In the genomic region with DNA sequence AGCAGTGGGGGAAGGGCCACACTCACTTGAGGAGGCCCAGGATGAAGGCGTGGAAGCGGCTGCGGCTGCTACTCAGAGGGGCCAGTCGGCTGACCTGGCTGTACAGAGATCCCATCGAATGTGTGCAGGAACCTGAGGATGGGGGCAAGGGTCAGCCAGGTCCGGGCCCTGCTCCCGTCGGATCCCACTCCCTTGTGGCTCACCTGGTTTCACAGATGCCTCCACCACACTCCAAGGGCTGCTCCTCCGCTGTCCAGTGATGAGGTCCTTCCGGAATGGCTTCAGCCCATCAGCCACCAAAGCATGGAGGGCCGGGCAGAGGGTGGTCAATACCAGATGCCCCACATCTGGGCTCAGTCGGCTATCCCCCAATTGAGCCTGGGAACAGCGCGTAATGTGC, we compare ENCODE assay signal across 7 mouse cellular contexts. TPM values are rescaled to one million over a fixed set of nuclear protein-coding genes. Genes with fewer than 3 reads are reported as not detected.
A peak's percentile ranks its signal among the peaks of the same experiment; 100 is the strongest.
DNase-seq lines count a peak whose midpoint lies in the region; ATAC-seq and TF ChIP-seq lines count a peak whose summit lies in the region.

No protein-coding gene starts in this region.

- H3K4me1 ChIP-seq in embryonic facial prominence, embryonic 14.5 days (ENCODE audit: control insufficient read depth, insufficient read depth, low read length): peaks cover 16% of the 10 kb centered on the region
- H3K4me1 ChIP-seq in intestine, embryonic 14.5 days (replicated peaks; ENCODE audit: control insufficient read depth, insufficient read depth, low read length): peaks cover 13% of the 10 kb centered on the region; the same call in 1 of the 2 replicates
- H3K4me1 ChIP-seq in midbrain, postnatal 0 days (ENCODE audit: insufficient read depth, low read length): peaks cover 9% of the 10 kb centered on the region; the same call in 1 of the 2 replicates

- TF ChIP-seq CTCF in layer of hippocampus, adult 2 months (conservative IDR thresholded peaks at IDR 0.05): no peak
- no peak for TF ChIP-seq CTCF in midbrain, postnatal 0 days (IDR thresholded peaks at IDR 0.05)

- peaks cover 4% of the 10 kb centered on the region; the same call in 1 of the 2 replicates for H3K27me3 ChIP-seq in embryonic facial prominence, embryonic 14.5 days (replicated peaks; ENCODE audit: control insufficient read depth, insufficient read depth, low read length)
- peaks cover 20% of the 10 kb centered on the region for H3K27me3 ChIP-seq in intestine, embryonic 14.5 days (replicated peaks; ENCODE audit: control insufficient read depth, insufficient read depth, low read length)
- H3K27me3 ChIP-seq in midbrain, postnatal 0 days (ENCODE audit: insufficient read depth, low read length): no peaks in the 10 kb centered on the region

- peaks cover 13% of the 10 kb centered on the region; the same call in 1 of the 2 replicates for H3K36me3 ChIP-seq in embryonic facial prominence, embryonic 14.5 days (ENCODE audit: control insufficient read depth, insufficient read depth, low read length)
- 0 out of 2 replicates have a peak, but pooled peaks cover 10% of the 10 kb centered on the region for H3K36me3 ChIP-seq in intestine, embryonic 14.5 days (ENCODE audit: control insufficient read depth, insufficient read depth, low read length)
- H3K36me3 ChIP-seq in midbrain, postnatal 0 days (ENCODE audit: insufficient read depth, low read length): peaks cover 34% of the 10 kb centered on the region

- H3K4me2 ChIP-seq in embryonic facial prominence, embryonic 14.5 days (ENCODE audit: low read depth, low read length): peak overlapping the region; percentile 100
- peak overlapping the region; percentile 99 for H3K4me2 ChIP-seq in intestine, embryonic 14.5 days (ENCODE audit: low read length)
- peak overlapping the region; percentile 98; the same call in 1 of the 2 replicates for H3K4me2 ChIP-seq in midbrain, postnatal 0 days (ENCODE audit: low read depth, low read length, poor library complexity, severe bottlenecking)

- H3K9ac ChIP-seq in embryonic facial prominence, embryonic 14.5 days (ENCODE audit: low read depth, low read length): peak overlapping the region; percentile 76; the same call in 1 of the 2 replicates
- no peak overlapping the region for H3K9ac ChIP-seq in intestine, embryonic 14.5 days (ENCODE audit: low read length)
- no peak overlapping the region for H3K9ac ChIP-seq in midbrain, postnatal 0 days (replicated peaks; ENCODE audit: low read length, poor library complexity, severe bottlenecking)

- no peak for DNase-seq in layer of hippocampus, adult 2 months (ENCODE audit: low spot score in 2 of 2)
- no peak for DNase-seq in layer of hippocampus, postnatal 25 days (ENCODE audit: extremely low spot score in 1 of 2, low spot score in 1 of 2)
- no peak for DNase-seq in embryonic facial prominence, embryonic 14.5 days (ENCODE audit: low spot score)
- DNase-seq in intestine, embryonic 14.5 days (ENCODE audit: low spot score): no peak
- DNase-seq in midbrain, postnatal 0 days (ENCODE audit: low spot score): no peak
- no peak for DNase-seq in gastrocnemius, postnatal 4 days (ENCODE audit: low spot score in 2 of 2)

- H3K9me3 ChIP-seq in embryonic facial prominence, embryonic 14.5 days (ENCODE audit: control insufficient read depth, low read length): no peaks in the 10 kb centered on the region
- H3K9me3 ChIP-seq in intestine, embryonic 14.5 days (ENCODE audit: control insufficient read depth, low read length): no peaks in the 10 kb centered on the region
- no peaks in the 10 kb centered on the region for H3K9me3 ChIP-seq in midbrain, postnatal 0 days (ENCODE audit: low read length)

- WGBS in embryonic facial prominence, embryonic 14.5 days: 58% methylated on average over 13 of the region's 14 CpGs
- WGBS in intestine, embryonic 14.5 days: 54% methylated on average over 14 of the region's 14 CpGs
- WGBS in midbrain, postnatal 0 days: 71% methylated on average over 14 of the region's 14 CpGs

- H3K4me3 ChIP-seq in layer of hippocampus, adult 2 months: peak overlapping the region; percentile 86
- H3K4me3 ChIP-seq in embryonic facial prominence, embryonic 14.5 days (ENCODE audit: low read depth, low read length): peak overlapping the region; percentile 69
- H3K4me3 ChIP-seq in intestine, embryonic 14.5 days (ENCODE audit: low read depth, low read length): peak overlapping the region; percentile 59
- H3K4me3 ChIP-seq in midbrain, postnatal 0 days (ENCODE audit: low read depth, low read length): peak overlapping the region; percentile 74; the same call in 1 of the 2 replicates

- no peak for ATAC-seq in embryonic facial prominence, embryonic 14.5 days (ENCODE audit: low read depth)
- ATAC-seq in intestine, embryonic 14.5 days (replicated peaks; ENCODE audit: low FRiP score, low TSS enrichment, low read depth): no peak
- no peak for ATAC-seq in midbrain, postnatal 0 days (ENCODE audit: low FRiP score)
- no peak for ATAC-seq in granulocyte monocyte progenitor cell, adult 5-6 weeks (replicated peaks; ENCODE audit: poor library complexity, severe bottlenecking)

- H3K27ac ChIP-seq in layer of hippocampus, adult 2 months: no peak overlapping the region
- H3K27ac ChIP-seq in embryonic facial prominence, embryonic 14.5 days (replicated peaks; ENCODE audit: low read depth, low read length): no peak overlapping the region
- no peak overlapping the region for H3K27ac ChIP-seq in intestine, embryonic 14.5 days (ENCODE audit: low read depth)
- no peak overlapping the region for H3K27ac ChIP-seq in midbrain, postnatal 0 days (ENCODE audit: low read depth, low read length)

RNA-seq across cellular contexts. Expression of a gene that starts 4.1 kb away (rescaled TPM):
- 100 to 1,000 TPM; 136 to 139 TPM for total RNA-seq in layer of hippocampus, adult 2 months (2021)
- total RNA-seq in layer of hippocampus, postnatal 25 days (2021): 100 to 1,000 TPM; 132 to 145 TPM
- polyA plus RNA-seq in embryonic facial prominence, embryonic 14.5 days (2014; fragmentation: Nextera tagmentation; extraction: Ambion mirVana): 23.5 and 26.5 TPM in 2 replicates
- polyA plus RNA-seq in intestine, embryonic 14.5 days (2014; fragmentation: Nextera tagmentation; extraction: Ambion mirVana): 18.7 and 22.2 TPM in 2 replicates
- total RNA-seq in midbrain, postnatal 0 days (2014; rRNA removed): 177 and 187 TPM in 2 replicates
- polyA plus RNA-seq in midbrain, postnatal 0 days (2015; fragmentation: Nextera tagmentation; extraction: Ambion mirVana): 103 and 107 TPM in 2 replicates
- 34.0 and 34.2 TPM in 2 replicates for total RNA-seq in granulocyte monocyte progenitor cell, adult 5-6 weeks (2014; fragmentation: Nextera tagmentation)
- 11.4 and 19.3 TPM in 2 replicates for total RNA-seq in granulocyte monocyte progenitor cell, adult 5-6 weeks (2017)
- total RNA-seq in gastrocnemius, postnatal 4 days (2021): 10 to 100 TPM; 13.3 to 14.0 TPM

RNA-seq across cellular contexts. Expression of a gene that starts 11.9 kb away (rescaled TPM):
- total RNA-seq in layer of hippocampus, adult 2 months (2021): under 1 TPM in 1 of 2 experiments, not detected in 1; 0.18 TPM
- total RNA-seq in layer of hippocampus, postnatal 25 days (2021): not detected
- not detected in 2 replicates for polyA plus RNA-seq in embryonic facial prominence, embryonic 14.5 days (2014; fragmentation: Nextera tagmentation; extraction: Ambion mirVana)
- polyA plus RNA-seq in intestine, embryonic 14.5 days (2014; fragmentation: Nextera tagmentation; extraction: Ambion mirVana): 0.20 TPM in 1 of 2 replicates, not detected in the other
- not detected in 2 replicates for total RNA-seq in midbrain, postnatal 0 days (2014; rRNA removed)
- not detected in 2 replicates for polyA plus RNA-seq in midbrain, postnatal 0 days (2015; fragmentation: Nextera tagmentation; extraction: Ambion mirVana)
- not detected in 2 replicates for total RNA-seq in granulocyte monocyte progenitor cell, adult 5-6 weeks (2014; fragmentation: Nextera tagmentation)
- total RNA-seq in granulocyte monocyte progenitor cell, adult 5-6 weeks (2017): not detected in 2 replicates
- total RNA-seq in gastrocnemius, postnatal 4 days (2021): not detected

RNA-seq across cellular contexts. Expression of a gene that starts 12.8 kb away (rescaled TPM):
- total RNA-seq in layer of hippocampus, adult 2 months (2021): 10 to 100 TPM; 72.5 to 78.4 TPM
- 10 to 100 TPM; 86.4 to 99.0 TPM for total RNA-seq in layer of hippocampus, postnatal 25 days (2021)
- 183 and 205 TPM in 2 replicates for polyA plus RNA-seq in embryonic facial prominence, embryonic 14.5 days (2014; fragmentation: Nextera tagmentation; extraction: Ambion mirVana)
- polyA plus RNA-seq in intestine, embryonic 14.5 days (2014; fragmentation: Nextera tagmentation; extraction: Ambion mirVana): 352 and 412 TPM in 2 replicates
- 382 and 401 TPM in 2 replicates for total RNA-seq in midbrain, postnatal 0 days (2014; rRNA removed)
- 407 and 423 TPM in 2 replicates for polyA plus RNA-seq in midbrain, postnatal 0 days (2015; fragmentation: Nextera tagmentation; extraction: Ambion mirVana)
- total RNA-seq in granulocyte monocyte progenitor cell, adult 5-6 weeks (2014; fragmentation: Nextera tagmentation): 161 and 178 TPM in 2 replicates
- total RNA-seq in granulocyte monocyte progenitor cell, adult 5-6 weeks (2017): 198 and 245 TPM in 2 replicates
- total RNA-seq in gastrocnemius, postnatal 4 days (2021): 10 to 100 TPM; 61.4 to 80.2 TPM

RNA-seq across cellular contexts. Expression of a gene that starts 47.0 kb away (rescaled TPM):
- not detected for total RNA-seq in layer of hippocampus, adult 2 months (2021)
- total RNA-seq in layer of hippocampus, postnatal 25 days (2021): not detected
- 0.30 TPM in 1 of 2 replicates, not detected in the other for polyA plus RNA-seq in embryonic facial prominence, embryonic 14.5 days (2014; fragmentation: Nextera tagmentation; extraction: Ambion mirVana)
- 13.3 and 15.8 TPM in 2 replicates for polyA plus RNA-seq in intestine, embryonic 14.5 days (2014; fragmentation: Nextera tagmentation; extraction: Ambion mirVana)
- 0.47 TPM in 1 of 2 replicates, not detected in the other for total RNA-seq in midbrain, postnatal 0 days (2014; rRNA removed)
- polyA plus RNA-seq in midbrain, postnatal 0 days (2015; fragmentation: Nextera tagmentation; extraction: Ambion mirVana): 0.05 and 0.10 TPM in 2 replicates
- 0.32 TPM in 1 of 2 replicates, not detected in the other for total RNA-seq in granulocyte monocyte progenitor cell, adult 5-6 weeks (2014; fragmentation: Nextera tagmentation)
- total RNA-seq in granulocyte monocyte progenitor cell, adult 5-6 weeks (2017): 0.26 and 0.43 TPM in 2 replicates
- 1 to 10 TPM in 1 of 2 experiments, not detected in 1; 1.1 TPM for total RNA-seq in gastrocnemius, postnatal 4 days (2021)
